Mouse (Mus musculus): ENCODE data around the gene Nhlrc3.

Nhlrc3 gene

DNA sequence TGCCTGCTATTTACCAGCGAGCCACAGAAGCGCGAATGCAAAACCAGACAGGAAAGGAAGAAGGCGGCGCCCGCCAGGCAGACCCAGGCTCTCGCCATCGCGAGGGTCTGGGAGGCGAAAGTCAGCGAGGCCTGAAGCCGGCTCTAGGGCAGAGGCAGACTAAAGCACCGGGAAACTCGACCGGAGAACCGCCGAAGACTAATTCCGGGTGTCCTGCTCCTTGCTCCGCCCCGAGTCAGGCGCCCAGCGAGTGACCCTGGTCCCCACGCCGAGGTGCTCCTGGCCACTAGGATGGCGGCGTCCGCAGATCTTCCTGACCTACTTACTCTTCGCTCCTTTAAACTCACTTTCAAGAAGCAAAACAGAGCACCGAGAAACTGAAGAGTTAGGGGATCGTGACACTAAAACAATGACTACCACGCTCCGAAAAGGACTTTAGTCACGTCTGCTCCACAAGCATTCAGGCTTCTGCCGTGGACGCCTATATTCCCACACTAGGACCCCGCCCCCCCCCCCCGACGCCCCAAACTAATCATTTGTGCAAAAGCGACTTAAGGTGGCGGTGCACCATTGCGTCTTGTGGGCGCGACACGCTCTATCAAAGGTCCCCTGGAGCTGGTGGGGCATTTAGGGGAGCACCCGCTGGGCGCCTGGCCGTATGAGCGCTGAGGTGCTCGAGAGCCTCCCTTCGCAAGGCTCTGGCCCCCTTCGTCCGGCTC is at the start of gene Nhlrc3, which contains the start of gene Proser1:
Nhlrc3 (minus strand) TSS at position 287 of the 719 bp plus-strand sequence.
Proser1 (plus strand) TSS at position 621 of the 719 bp plus-strand sequence.
- peak; percentile 91 for DNase-seq

GRCm38 (mm10) chr3:53502428-53502827 is 39.3 kb upstream of the Nhlrc3 start:
- no peak for DNase-seq

DNA sequence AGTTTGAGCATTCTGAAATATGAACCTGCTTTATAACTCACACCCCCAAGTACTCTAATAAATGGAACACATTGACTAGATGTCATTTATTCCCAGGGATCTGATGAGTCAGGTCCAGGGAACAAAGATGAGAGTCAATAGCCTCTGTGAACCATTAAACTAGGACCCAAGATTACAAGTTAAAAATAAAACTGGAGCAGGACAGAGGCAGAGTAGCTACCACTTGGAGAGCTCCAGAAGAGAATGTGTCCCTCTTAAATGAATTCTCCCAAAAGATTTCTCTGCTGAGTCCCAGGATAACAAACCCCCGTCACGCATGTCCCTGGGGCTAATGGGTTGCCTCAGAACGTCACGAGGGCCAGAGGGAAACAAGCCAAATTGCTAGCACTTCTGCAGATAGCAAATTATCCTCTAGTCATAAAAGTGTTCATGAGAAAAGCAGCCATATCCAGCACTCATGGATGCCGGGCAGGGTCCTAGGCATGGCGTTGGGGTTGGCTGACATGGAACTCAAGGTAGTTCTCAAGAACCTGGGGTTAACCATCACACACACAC is 35.3 kb upstream of the Nhlrc3 start:
- DNase-seq, result no peak

- no peak for DNase-seq
These were observed 25.2 kb upstream of the Nhlrc3 start, which contains the start of gene Stoml3 for GRCm38 (mm10) chr3:53488353-53488752. TSS of gene Stoml3 (plus strand) at chr3:53488653.

DNA sequence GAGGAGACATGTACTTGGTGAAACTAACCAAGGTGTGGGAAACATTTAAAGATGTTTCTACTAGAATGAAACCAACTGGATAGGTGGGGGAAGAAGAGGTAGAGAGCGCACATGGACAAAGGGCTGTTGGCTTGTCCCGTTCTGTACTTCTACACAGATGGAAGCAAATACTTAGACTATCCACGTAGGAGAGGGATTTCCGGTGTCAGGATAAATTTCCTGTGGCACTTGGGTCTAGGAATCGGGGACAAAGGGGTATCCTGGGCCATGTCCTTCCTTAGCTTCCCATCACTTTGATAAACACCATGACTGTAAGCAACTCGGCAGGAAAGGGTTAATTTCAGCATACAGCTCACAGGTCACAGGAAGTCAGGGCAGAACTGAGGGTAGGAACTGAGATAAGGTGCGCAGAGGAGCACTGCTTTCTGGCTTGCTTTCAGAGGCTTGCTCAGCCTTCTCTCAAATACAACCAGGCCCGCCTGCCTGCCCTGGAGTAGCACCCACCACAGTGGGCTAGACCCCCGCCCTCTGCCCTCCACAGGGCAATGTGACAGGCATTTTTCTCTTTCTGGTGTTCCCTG is 24.0 kb upstream of the Nhlrc3 start:
- no peak for DNase-seq

GRCm38 (mm10) chr3:53486561-53486960 is 23.4 kb upstream of the Nhlrc3 start:
- DNase-seq, result no peak

DNA sequence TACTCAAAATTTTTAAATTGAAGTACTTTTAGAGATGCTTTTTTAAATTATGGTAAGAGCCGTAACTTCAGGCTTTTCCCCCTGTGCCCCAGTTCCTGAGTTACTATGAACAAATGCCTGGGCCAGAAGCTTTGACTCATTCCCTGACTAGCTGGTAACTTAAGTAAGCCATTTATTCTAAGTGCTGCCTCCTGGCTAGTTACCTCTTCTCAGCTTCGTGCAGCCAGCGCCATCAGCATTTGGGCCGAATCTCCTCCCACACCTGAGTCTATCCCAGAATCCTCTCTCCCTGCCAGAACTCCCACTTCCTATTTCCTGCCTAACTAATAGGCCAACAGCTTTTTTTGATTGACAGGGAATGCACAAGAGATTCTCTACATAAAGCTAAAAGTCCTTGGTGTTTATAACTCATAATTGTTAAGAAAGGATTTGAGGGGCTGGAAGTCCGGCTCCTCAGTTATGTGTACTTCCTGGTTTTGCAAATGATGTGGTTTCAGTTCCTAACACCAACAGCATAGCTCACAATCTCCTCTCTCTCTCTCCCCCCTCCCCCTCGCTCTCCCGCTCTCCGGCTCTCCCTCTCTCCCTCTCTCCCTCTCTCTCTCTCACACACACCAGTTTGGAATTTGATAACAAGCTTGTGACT is 20.4 kb upstream of the Nhlrc3 start:
- DNase-seq, result no peak

- no peak for DNase-seq
These were observed 15.4 kb upstream of the Nhlrc3 start for GRCm38 (mm10) chr3:53478419-53479046.

DNA sequence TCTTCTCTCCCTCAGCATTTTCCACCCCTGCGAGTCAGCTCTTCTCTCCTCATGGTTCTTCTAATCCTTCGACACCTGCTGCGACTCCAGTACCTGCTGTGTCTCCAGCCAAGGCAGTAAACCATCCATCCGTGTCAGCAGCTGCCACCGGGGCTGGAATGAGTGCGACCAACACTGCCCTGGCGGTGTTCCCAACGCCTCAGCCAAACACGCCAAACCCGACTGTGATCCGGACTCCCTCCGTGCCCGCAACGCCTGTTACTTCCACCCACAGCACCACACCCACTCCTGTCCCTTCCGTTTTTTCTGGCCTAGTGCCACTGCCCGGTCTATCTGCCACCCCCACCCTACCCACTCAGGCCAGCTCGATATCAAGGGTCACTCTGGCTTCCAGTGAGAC is 14.3 kb upstream of the Nhlrc3 start:
- no peak for DNase-seq

DNA sequence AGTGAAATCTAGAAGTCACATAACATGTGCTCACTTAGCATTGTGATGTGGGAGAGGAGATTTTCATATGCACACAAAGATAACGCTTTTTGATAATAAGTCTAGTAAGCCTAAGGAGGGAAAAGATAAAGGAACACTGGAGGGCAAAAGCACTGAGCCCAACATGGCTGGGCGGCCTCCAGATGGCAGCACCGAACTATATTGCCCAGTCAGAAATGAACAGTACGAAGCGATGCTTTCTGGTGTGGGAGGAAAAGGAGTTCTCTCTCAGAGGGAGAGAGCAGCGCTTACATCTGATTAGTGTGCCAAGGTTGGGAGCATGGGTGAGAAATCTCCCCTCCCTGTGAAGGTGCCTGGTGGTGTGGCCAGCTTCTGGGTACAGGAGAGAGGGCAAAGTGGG is 12.8 kb upstream of the Nhlrc3 start:
- peak; percentile 69 for DNase-seq

GRCm38 (mm10) chr3:53474179-53474578 is 11.0 kb upstream of the Nhlrc3 start:
- no peak for DNase-seq

DNA sequence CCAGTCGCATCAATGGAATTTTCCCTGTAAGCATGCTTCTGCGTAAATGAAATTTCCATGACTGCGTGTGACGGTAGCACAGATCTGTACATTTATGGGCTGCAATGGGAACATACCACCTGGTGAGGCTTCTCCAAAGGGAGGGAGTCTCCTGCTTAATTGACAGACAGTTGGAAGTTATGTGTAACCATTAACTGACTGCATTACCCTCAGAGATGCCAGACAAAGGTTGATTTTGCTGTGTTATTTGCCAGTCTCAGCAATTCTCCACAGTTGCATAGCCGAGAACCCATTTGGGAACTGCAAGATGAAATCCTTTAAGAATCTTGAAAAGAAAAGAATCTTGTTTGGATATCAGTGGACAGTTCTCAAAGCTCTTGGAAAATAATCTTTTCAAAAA is 8.9 kb upstream of the Nhlrc3 start:
- no peak for DNase-seq

DNA sequence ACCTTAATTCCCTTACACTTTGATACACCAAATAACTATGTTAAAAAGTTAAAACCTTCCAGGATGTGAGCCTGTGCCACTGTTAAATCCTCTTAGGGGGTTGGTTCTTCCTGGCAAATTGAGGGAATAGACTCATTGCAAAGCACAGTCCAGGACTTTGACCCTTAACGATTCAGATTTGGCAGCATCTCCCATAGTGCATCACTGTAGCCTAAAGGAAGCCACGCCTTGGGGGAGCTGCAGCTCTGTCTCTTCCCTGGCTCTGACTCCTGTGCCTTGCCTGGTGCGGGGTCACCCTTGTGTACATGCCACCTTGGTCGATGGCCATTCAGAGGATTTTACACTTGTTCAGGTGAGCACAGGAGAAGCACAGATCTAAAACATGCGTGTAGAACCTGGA is 6.5 kb upstream of the Nhlrc3 start:
- DNase-seq, result no peak

- DNase-seq, result no peak
These were observed 4.2 kb upstream of the Nhlrc3 start for GRCm38 (mm10) chr3:53467356-53467755.

DNA sequence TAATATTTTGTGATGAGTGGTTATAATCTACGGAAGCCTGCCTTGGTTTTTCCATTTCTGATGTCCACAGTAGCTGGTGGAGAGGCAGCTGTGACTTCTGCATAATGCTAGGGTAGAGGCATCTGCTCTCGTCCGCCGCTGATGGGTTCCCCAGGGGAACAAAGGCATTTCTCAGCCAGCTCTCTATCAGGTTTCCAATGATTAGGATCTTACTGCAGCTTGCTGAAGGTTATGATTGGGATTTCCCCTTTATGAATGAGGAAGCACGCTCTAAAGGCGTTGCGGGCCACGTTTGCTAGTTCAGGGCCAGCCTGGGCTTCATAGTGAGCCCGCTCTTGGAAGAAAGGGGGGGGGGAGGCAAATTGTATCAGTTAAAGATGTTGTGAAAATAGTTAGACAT is 3.3 kb upstream of the Nhlrc3 start:
- no peak for DNase-seq

- no peak for DNase-seq
These were observed 2.2 kb upstream of the Nhlrc3 start for GRCm38 (mm10) chr3:53465330-53465729.

GRCm38 (mm10) chr3:53464146-53464698 is 1.1 kb upstream of the Nhlrc3 start:
- DNase-seq, result no peak

DNA sequence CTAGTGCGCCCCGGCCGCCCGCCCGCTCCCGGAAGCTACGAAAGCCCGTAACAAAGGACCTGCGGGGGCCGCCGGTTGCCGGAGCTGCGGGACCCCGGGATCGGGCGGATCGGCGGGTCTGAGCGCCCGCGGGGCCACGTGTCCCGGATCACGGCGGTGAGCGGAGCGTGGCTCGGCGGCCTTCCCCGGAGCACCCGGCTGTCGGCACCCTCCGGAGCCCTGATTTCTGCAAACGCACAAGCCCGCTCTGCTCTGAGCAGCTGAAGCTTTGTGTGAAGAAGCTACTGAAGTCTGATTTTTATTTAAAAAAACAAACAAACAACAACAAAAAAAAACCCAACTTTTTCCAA is 608 bp upstream of the Nhlrc3 start:
- no peak for DNase-seq

GRCm38 (mm10) chr3:53462701-53463045 is 459 bp downstream of the Nhlrc3 start:
- no peak for DNase-seq

- no peak for DNase-seq
These were observed 3.0 kb downstream of the Nhlrc3 start for GRCm38 (mm10) chr3:53460106-53460505.

GRCm38 (mm10) chr3:53457750-53458149 is 5.4 kb downstream of the Nhlrc3 start:
- DNase-seq, result no peak

DNA sequence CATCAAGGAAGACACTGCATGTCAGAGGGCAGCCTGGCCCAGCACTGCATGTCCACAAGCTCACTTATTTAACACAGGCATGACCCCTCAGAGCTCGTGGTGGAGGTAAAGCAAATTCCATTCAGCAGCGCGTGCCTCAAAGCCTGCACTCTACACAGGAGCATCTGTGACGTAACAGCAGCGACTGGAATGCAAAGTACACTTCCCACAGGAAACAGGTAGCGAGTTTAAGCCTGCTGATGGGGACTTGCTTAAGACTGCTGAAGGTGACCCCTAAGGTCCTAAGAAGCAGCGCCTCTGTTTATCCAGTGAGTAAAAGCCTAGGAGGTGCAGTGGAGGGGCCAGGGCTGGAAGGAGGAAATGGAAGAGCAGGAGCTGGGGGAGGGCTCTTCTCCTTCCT is 8.1 kb downstream of the Nhlrc3 start:
- no peak for DNase-seq

DNA sequence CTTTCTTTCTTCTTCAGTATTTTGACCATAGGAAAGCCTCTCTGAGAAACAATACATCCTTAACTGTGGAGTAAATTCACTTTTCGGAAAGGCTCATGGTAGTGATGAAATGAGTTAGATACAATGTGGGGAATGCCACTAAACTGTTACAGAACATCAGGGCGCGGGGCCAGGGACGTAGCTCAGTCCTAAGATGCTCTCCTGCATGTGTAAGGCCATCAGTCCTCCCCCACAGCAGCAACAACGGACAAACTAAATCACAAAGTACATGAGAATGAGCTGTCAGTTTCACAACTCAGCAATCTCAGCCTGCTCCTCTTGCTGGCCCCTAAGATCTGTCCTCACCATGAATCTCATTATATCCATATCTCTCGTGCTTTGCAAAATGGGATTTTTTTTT is 8.6 kb downstream of the Nhlrc3 start:
- DNase-seq, result no peak
